ENCODE assay signal across 8 mouse cellular contexts in genomic region chr19:44372969-44373368, GRCm38 (mm10). TPM values are rescaled to one million over a fixed set of nuclear protein-coding genes. Genes with fewer than 3 reads are reported as not detected.
A peak's percentile ranks its signal among the peaks of the same experiment; 100 is the strongest.
DNase-seq lines count a peak whose midpoint lies in the region; ATAC-seq and TF ChIP-seq lines count a peak whose summit lies in the region.

No protein-coding gene starts in this region.

- no peaks in the 10 kb centered on the region for H3K9me3 ChIP-seq in limb, embryonic 10.5 days (replicated peaks)
- H3K9me3 ChIP-seq in midbrain, postnatal 0 days (ENCODE audit: low read length): no peaks in the 10 kb centered on the region

- H3K9ac ChIP-seq in midbrain, postnatal 0 days (replicated peaks; ENCODE audit: low read length, poor library complexity, severe bottlenecking): no peak overlapping the region

- peak; percentile 76 for TF ChIP-seq CTCF in midbrain, postnatal 0 days (IDR thresholded peaks at IDR 0.05)

- H3K27ac ChIP-seq in limb, embryonic 10.5 days: no peak overlapping the region
- H3K27ac ChIP-seq in midbrain, postnatal 0 days (ENCODE audit: low read depth, low read length): no peak overlapping the region

- WGBS in limb, embryonic 10.5 days: 24% methylated on average over 6 of the region's 6 CpGs
- WGBS in midbrain, postnatal 0 days: 24% methylated on average over 6 of the region's 6 CpGs

- H3K4me2 ChIP-seq in midbrain, postnatal 0 days (ENCODE audit: low read depth, low read length, poor library complexity, severe bottlenecking): no peak overlapping the region

- DNase-seq in 3134 (ENCODE audit: extremely low read depth, insufficient read length, low spot score): peak; percentile 43
- DNase-seq in adrenal gland, adult 18-20 months (ENCODE audit: low spot score in 2 of 2): peak; percentile 74 to 78
- DNase-seq in embryo, embryonic 11 days: peak; percentile 90
- DNase-seq in heart, adult 11 months: peak; percentile 97
- peak; percentile 69 for DNase-seq in kidney, adult 11 months
- peak; percentile 75 for DNase-seq in limb, embryonic 10.5 days (ENCODE audit: low spot score)
- peak; percentile 68 for DNase-seq in midbrain, postnatal 0 days (ENCODE audit: low spot score)
- peak; percentile 95 for DNase-seq in splenic B cell, adult 2 months (ENCODE audit: low read depth, low spot score)

- ATAC-seq in midbrain, postnatal 0 days (ENCODE audit: low FRiP score): no peak

- no peak overlapping the region for H3K4me3 ChIP-seq in limb, embryonic 10.5 days
- no peak overlapping the region for H3K4me3 ChIP-seq in midbrain, postnatal 0 days (ENCODE audit: low read depth, low read length)

- no peaks in the 10 kb centered on the region for H3K36me3 ChIP-seq in limb, embryonic 10.5 days
- no peaks in the 10 kb centered on the region for H3K36me3 ChIP-seq in midbrain, postnatal 0 days (ENCODE audit: insufficient read depth, low read length)
- no peaks in the 10 kb centered on the region; the same call in 1 of the 2 replicates for H3K36me3 ChIP-seq in splenic B cell, adult 2 months (ENCODE audit: control insufficient read depth, insufficient read depth, low read length, poor library complexity, severe bottlenecking)

- no peaks in the 10 kb centered on the region for H3K27me3 ChIP-seq in limb, embryonic 10.5 days (ENCODE audit: low read depth, poor library complexity, severe bottlenecking)
- H3K27me3 ChIP-seq in midbrain, postnatal 0 days (ENCODE audit: insufficient read depth, low read length): no peaks in the 10 kb centered on the region
- H3K27me3 ChIP-seq in splenic B cell, adult 2 months (ENCODE audit: control insufficient read depth, insufficient read depth, low read length, poor library complexity, severe bottlenecking): no peaks in the 10 kb centered on the region

- peaks cover 3% of the 10 kb centered on the region for H3K4me1 ChIP-seq in limb, embryonic 10.5 days
- no peaks in the 10 kb centered on the region for H3K4me1 ChIP-seq in midbrain, postnatal 0 days (ENCODE audit: insufficient read depth, low read length)

RNA-seq across cellular contexts. Expression of gene Scd1, which starts 34.7 kb away (rescaled TPM):
- total RNA-seq in adrenal gland, adult 18-20 months (2021): over 10,000 TPM in 1 of 2 experiments, 1,000 to 10,000 TPM in 1; 1,926 to 12,846 TPM
- polyA plus RNA-seq in limb, embryonic 10.5 days (2016; fragmentation: Nextera tagmentation; extraction: Ambion mirVana): 15.9 and 16.6 TPM in 2 replicates
- 38.5 and 42.3 TPM in 2 replicates for total RNA-seq in midbrain, postnatal 0 days (2014; rRNA removed)
- polyA plus RNA-seq in midbrain, postnatal 0 days (2015; fragmentation: Nextera tagmentation; extraction: Ambion mirVana): 7.1 and 7.5 TPM in 2 replicates

RNA-seq across cellular contexts. Expression of gene Scd4, which starts 40.1 kb away (rescaled TPM):
- 10 to 100 TPM in 1 of 2 experiments, 1 to 10 TPM in 1; 5.2 to 15.0 TPM for total RNA-seq in adrenal gland, adult 18-20 months (2021)
- polyA plus RNA-seq in limb, embryonic 10.5 days (2016; fragmentation: Nextera tagmentation; extraction: Ambion mirVana): 0.08 and 0.11 TPM in 2 replicates
- 0.33 and 0.44 TPM in 2 replicates for total RNA-seq in midbrain, postnatal 0 days (2014; rRNA removed)
- 0.17 TPM in 1 of 2 replicates, not detected in the other for polyA plus RNA-seq in midbrain, postnatal 0 days (2015; fragmentation: Nextera tagmentation; extraction: Ambion mirVana)

Comparison
In these comparisons a context has a peak if more than half of its experiments do, and no peak if none do; other contexts are left out.
1. DNase-seq: peak in every context shown above with its lines; median percentile 97 in heart, adult 11 months; 95 in splenic B cell, adult 2 months; 90 in embryo, embryonic 11 days; 76 in adrenal gland, adult 18-20 months; 75 in limb, embryonic 10.5 days; 69 in kidney, adult 11 months; 68 in midbrain, postnatal 0 days; 43 in 3134.
2. RNA of gene Scd1, which starts 34.7 kb away (total RNA-seq): 1,926 to 12,846 TPM in adrenal gland, adult 18-20 months; 38.5 to 42.3 TPM in midbrain, postnatal 0 days; every median in the first group is over 10 times any median in the second.